Mouse (Mus musculus): ENCODE measurements around the gene Crim1. TPM values are rescaled to one million over a fixed set of nuclear protein-coding genes. Genes with fewer than 3 reads are reported as not detected.

Gene Crim1
- polyA plus RNA-seq, 1 experiment from 2014 or later, result 11.9 TPM

- Histone ChIP-seq H3K27me3 (ENCODE audit: control insufficient read depth, insufficient read depth, low read depth, low read length) (no peaks in the 10 kb centered on the region), H3K9ac (ENCODE audit: low read depth, low read length) (no peak overlapping the region), H3K36me3 (ENCODE audit: control insufficient read depth, insufficient read depth, low read length) (no peaks in the 10 kb centered on the region), H3K4me1 (ENCODE audit: control insufficient read depth, insufficient read depth, low read length) (no peaks in the 10 kb centered on the region; the same call in 1 of the 2 replicates), H3K27ac (ENCODE audit: low read length) (no peak overlapping the region), H3K4me2 (ENCODE audit: low read length) (no peak overlapping the region), H3K9me3 (replicated peaks; ENCODE audit: control insufficient read depth, low read length, poor library complexity, severe bottlenecking) (no peaks in the 10 kb centered on the region), H3K4me3 (ENCODE audit: low read depth, low read length) (no peak overlapping the region)
- WGBS, result 96% methylated on average over 10 of the region's 10 CpGs
- no peak for ATAC-seq
Observed at GRCm38 (mm10) chr17:78218506-78219232, 18.6 kb downstream of the Crim1 start.

GRCm38 (mm10) chr17:78221007-78221642 is 21.1 kb downstream of the Crim1 start:
- H3K36me3 ChIP-seq (ENCODE audit: control insufficient read depth, insufficient read depth, low read length), result no peaks in the 10 kb centered on the region
- H3K4me1 ChIP-seq (ENCODE audit: control insufficient read depth, insufficient read depth, low read length), result peaks cover 7% of the 10 kb centered on the region
- no peak overlapping the region for H3K27ac ChIP-seq (ENCODE audit: low read length)
- H3K4me2 ChIP-seq (ENCODE audit: low read length), result no peak overlapping the region
- no peak overlapping the region for H3K4me3 ChIP-seq (ENCODE audit: low read depth, low read length)
- WGBS, result 81% methylated on average over 8 of the region's 8 CpGs
- H3K9ac ChIP-seq (ENCODE audit: low read depth, low read length), result no peak overlapping the region
- no peaks in the 10 kb centered on the region for H3K27me3 ChIP-seq (ENCODE audit: control insufficient read depth, insufficient read depth, low read depth, low read length)
- no peaks in the 10 kb centered on the region for H3K9me3 ChIP-seq (replicated peaks; ENCODE audit: control insufficient read depth, low read length, poor library complexity, severe bottlenecking)
- no peak for ATAC-seq

- Histone ChIP-seq H3K36me3 (ENCODE audit: control insufficient read depth, insufficient read depth, low read length) (no peaks in the 10 kb centered on the region), H3K4me2 (ENCODE audit: low read length) (no peak overlapping the region), H3K27ac (ENCODE audit: low read length) (no peak overlapping the region), H3K9ac (ENCODE audit: low read depth, low read length) (no peak overlapping the region), H3K4me1 (ENCODE audit: control insufficient read depth, insufficient read depth, low read length) (peaks cover 7% of the 10 kb centered on the region), H3K4me3 (ENCODE audit: low read depth, low read length) (no peak overlapping the region), H3K9me3 (replicated peaks; ENCODE audit: control insufficient read depth, low read length, poor library complexity, severe bottlenecking) (no peaks in the 10 kb centered on the region), H3K27me3 (ENCODE audit: control insufficient read depth, insufficient read depth, low read depth, low read length) (no peaks in the 10 kb centered on the region)
- whole genome bisulfite sequencing, result 93% methylated on average over 1 of the region's 1 CpGs
- ATAC-seq, result no peak
Observed at GRCm38 (mm10) chr17:78221860-78222259, 21.8 kb downstream of the Crim1 start.

- Histone ChIP-seq H3K9me3 (replicated peaks; ENCODE audit: control insufficient read depth, low read length, poor library complexity, severe bottlenecking) (no peaks in the 10 kb centered on the region), H3K27me3 (ENCODE audit: control insufficient read depth, insufficient read depth, low read depth, low read length) (no peaks in the 10 kb centered on the region), H3K4me2 (ENCODE audit: low read length) (no peak overlapping the region; the same call in 1 of the 2 replicates), H3K36me3 (ENCODE audit: control insufficient read depth, insufficient read depth, low read length) (no peaks in the 10 kb centered on the region), H3K4me3 (ENCODE audit: low read depth, low read length) (no peak overlapping the region), H3K9ac (ENCODE audit: low read depth, low read length) (no peak overlapping the region), H3K4me1 (ENCODE audit: control insufficient read depth, insufficient read depth, low read length) (peaks cover 9% of the 10 kb centered on the region), H3K27ac (ENCODE audit: low read length) (peak overlapping the region; percentile 7; the same call in 1 of the 2 replicates)
- peak; percentile 79 for ATAC-seq
- 47% methylated on average over 10 of the region's 10 CpGs for WGBS
Observed at GRCm38 (mm10) chr17:78223988-78224387, 23.9 kb downstream of the Crim1 start.

GRCm38 (mm10) chr17:78225547-78225946 is 25.5 kb downstream of the Crim1 start:
- WGBS, result 82% methylated on average over 5 of the region's 5 CpGs
- no peaks in the 10 kb centered on the region for H3K9me3 ChIP-seq (replicated peaks; ENCODE audit: control insufficient read depth, low read length, poor library complexity, severe bottlenecking)
- no peak overlapping the region for H3K9ac ChIP-seq (ENCODE audit: low read depth, low read length)
- no peak overlapping the region for H3K27ac ChIP-seq (ENCODE audit: low read length)
- no peak for ATAC-seq
- no peaks in the 10 kb centered on the region for H3K36me3 ChIP-seq (ENCODE audit: control insufficient read depth, insufficient read depth, low read length)
- no peak overlapping the region for H3K4me3 ChIP-seq (ENCODE audit: low read depth, low read length)
- no peaks in the 10 kb centered on the region for H3K27me3 ChIP-seq (ENCODE audit: control insufficient read depth, insufficient read depth, low read depth, low read length)
- H3K4me2 ChIP-seq (ENCODE audit: low read length), result no peak overlapping the region
- H3K4me1 ChIP-seq (ENCODE audit: control insufficient read depth, insufficient read depth, low read length), result peaks cover 9% of the 10 kb centered on the region

GRCm38 (mm10) chr17:78227211-78227610 is 27.2 kb downstream of the Crim1 start:
- WGBS, result 86% methylated on average over 3 of the region's 3 CpGs
- Histone ChIP-seq H3K9ac (ENCODE audit: low read depth, low read length) (no peak overlapping the region), H3K27ac (ENCODE audit: low read length) (no peak overlapping the region), H3K4me3 (ENCODE audit: low read depth, low read length) (no peak overlapping the region), H3K4me1 (ENCODE audit: control insufficient read depth, insufficient read depth, low read length) (peaks cover 9% of the 10 kb centered on the region), H3K36me3 (ENCODE audit: control insufficient read depth, insufficient read depth, low read length) (no peaks in the 10 kb centered on the region), H3K27me3 (ENCODE audit: control insufficient read depth, insufficient read depth, low read depth, low read length) (no peaks in the 10 kb centered on the region), H3K9me3 (replicated peaks; ENCODE audit: control insufficient read depth, low read length, poor library complexity, severe bottlenecking) (no peaks in the 10 kb centered on the region), H3K4me2 (ENCODE audit: low read length) (no peak overlapping the region)
- ATAC-seq, result no peak

GRCm38 (mm10) chr17:78231567-78231966 is 31.5 kb downstream of the Crim1 start:
- WGBS, result 95% methylated on average over 5 of the region's 5 CpGs
- H3K4me3 ChIP-seq (ENCODE audit: low read depth, low read length), result no peak overlapping the region
- H3K4me1 ChIP-seq (ENCODE audit: control insufficient read depth, insufficient read depth, low read length), result peaks cover 3% of the 10 kb centered on the region; the same call in 1 of the 2 replicates
- no peaks in the 10 kb centered on the region for H3K9me3 ChIP-seq (replicated peaks; ENCODE audit: control insufficient read depth, low read length, poor library complexity, severe bottlenecking)
- H3K36me3 ChIP-seq (ENCODE audit: control insufficient read depth, insufficient read depth, low read length), result no peaks in the 10 kb centered on the region
- H3K27ac ChIP-seq (ENCODE audit: low read length), result no peak overlapping the region
- H3K27me3 ChIP-seq (ENCODE audit: control insufficient read depth, insufficient read depth, low read depth, low read length), result no peaks in the 10 kb centered on the region
- ATAC-seq, result no peak
- H3K9ac ChIP-seq (ENCODE audit: low read depth, low read length), result no peak overlapping the region
- no peak overlapping the region for H3K4me2 ChIP-seq (ENCODE audit: low read length)

GRCm38 (mm10) chr17:78232703-78233102 is 32.7 kb downstream of the Crim1 start:
- Histone ChIP-seq H3K9ac (ENCODE audit: low read depth, low read length) (no peak overlapping the region), H3K4me1 (ENCODE audit: control insufficient read depth, insufficient read depth, low read length) (peaks cover 3% of the 10 kb centered on the region; the same call in 1 of the 2 replicates), H3K4me2 (ENCODE audit: low read length) (peak overlapping the region; percentile 28; the same call in 1 of the 2 replicates), H3K36me3 (ENCODE audit: control insufficient read depth, insufficient read depth, low read length) (no peaks in the 10 kb centered on the region), H3K4me3 (ENCODE audit: low read depth, low read length) (no peak overlapping the region), H3K9me3 (replicated peaks; ENCODE audit: control insufficient read depth, low read length, poor library complexity, severe bottlenecking) (no peaks in the 10 kb centered on the region), H3K27ac (ENCODE audit: low read length) (0 out of 2 replicates have a peak overlapping the region, but pooled peaks have one; percentile 9), H3K27me3 (ENCODE audit: control insufficient read depth, insufficient read depth, low read depth, low read length) (no peaks in the 10 kb centered on the region)
- peak; percentile 69 for ATAC-seq
- 63% methylated on average over 13 of the region's 13 CpGs for WGBS

- no peak overlapping the region for H3K9ac ChIP-seq (ENCODE audit: low read depth, low read length)
- WGBS, result 83% methylated on average over 6 of the region's 6 CpGs
- no peaks in the 10 kb centered on the region for H3K36me3 ChIP-seq (ENCODE audit: control insufficient read depth, insufficient read depth, low read length)
Observed at GRCm38 (mm10) chr17:78233873-78234272, 33.8 kb downstream of the Crim1 start.

More at GRCm38 (mm10) chr17:78233873-78234272, 33.8 kb downstream of the Crim1 start:
- Histone ChIP-seq H3K4me1 (ENCODE audit: control insufficient read depth, insufficient read depth, low read length) (no peaks in the 10 kb centered on the region), H3K4me3 (ENCODE audit: low read depth, low read length) (no peak overlapping the region), H3K27me3 (ENCODE audit: control insufficient read depth, insufficient read depth, low read depth, low read length) (no peaks in the 10 kb centered on the region), H3K27ac (ENCODE audit: low read length) (no peak overlapping the region), H3K4me2 (ENCODE audit: low read length) (no peak overlapping the region), H3K9me3 (replicated peaks; ENCODE audit: control insufficient read depth, low read length, poor library complexity, severe bottlenecking) (no peaks in the 10 kb centered on the region)
- no peak for ATAC-seq
